Mouse (Mus musculus): ENCODE data around the gene Gm44596. TPM values are rescaled to one million over a fixed set of nuclear protein-coding genes. Genes with fewer than 3 reads are reported as not detected.

Gm44596 gene
- polyA plus RNA-seq (2015; fragmentation: Nextera tagmentation; extraction: Ambion mirVana): not detected in 2 replicates

DNA sequence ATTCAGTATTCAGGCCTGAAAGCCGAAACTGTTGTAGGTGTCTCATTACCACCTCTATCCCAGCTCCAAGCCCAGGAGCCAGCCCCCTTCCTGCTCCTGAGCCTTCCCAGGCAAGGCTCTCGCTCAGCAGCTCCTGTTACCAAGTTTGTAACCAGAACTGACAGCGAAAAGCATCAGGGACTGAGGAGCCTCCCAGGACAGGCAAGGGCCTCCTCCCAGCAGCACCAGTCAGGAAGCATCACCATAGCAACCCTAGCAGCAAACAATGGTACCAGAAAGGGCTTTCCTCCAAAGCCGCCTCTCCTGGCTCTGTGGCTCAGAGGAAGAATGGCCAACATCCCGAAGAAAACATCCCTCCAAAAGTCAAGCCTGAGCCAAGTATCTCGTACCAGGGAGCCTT, at the start of gene Gm44596, which contains the start of gene Tex52:
TSS of gene Gm44596 (plus strand) at position 312 of the 400 bp plus-strand sequence.
TSS of gene Tex52 (plus strand) at position 265 of the 400 bp plus-strand sequence.
- Histone ChIP-seq H3K4me1 (ENCODE audit: control insufficient read depth, insufficient read depth, low read length) (no peaks in the 10 kb centered on the region), H3K36me3 (ENCODE audit: control insufficient read depth, insufficient read depth, low read length) (peaks cover 11% of the 10 kb centered on the region), H3K9me3 (replicated peaks; ENCODE audit: control insufficient read depth, low read length) (no peaks in the 10 kb centered on the region), H3K27me3 (ENCODE audit: control insufficient read depth, insufficient read depth, low read length) (no peaks in the 10 kb centered on the region), H3K9ac (ENCODE audit: low read length) (no peak within 1 kb of the TSS), H3K4me2 (ENCODE audit: low read depth, low read length) (no peak within 1 kb of the TSS), H3K27ac (ENCODE audit: low read length) (peak within 1 kb of the TSS; percentile 71), H3K4me3 (replicated peaks; ENCODE audit: low read length) (no peak within 1 kb of the TSS)
- ATAC-seq (ENCODE audit: insufficient read depth, low FRiP score): peak; percentile 56
- WGBS: 58% methylated on average over 6 of the region's 6 CpGs

DNA sequence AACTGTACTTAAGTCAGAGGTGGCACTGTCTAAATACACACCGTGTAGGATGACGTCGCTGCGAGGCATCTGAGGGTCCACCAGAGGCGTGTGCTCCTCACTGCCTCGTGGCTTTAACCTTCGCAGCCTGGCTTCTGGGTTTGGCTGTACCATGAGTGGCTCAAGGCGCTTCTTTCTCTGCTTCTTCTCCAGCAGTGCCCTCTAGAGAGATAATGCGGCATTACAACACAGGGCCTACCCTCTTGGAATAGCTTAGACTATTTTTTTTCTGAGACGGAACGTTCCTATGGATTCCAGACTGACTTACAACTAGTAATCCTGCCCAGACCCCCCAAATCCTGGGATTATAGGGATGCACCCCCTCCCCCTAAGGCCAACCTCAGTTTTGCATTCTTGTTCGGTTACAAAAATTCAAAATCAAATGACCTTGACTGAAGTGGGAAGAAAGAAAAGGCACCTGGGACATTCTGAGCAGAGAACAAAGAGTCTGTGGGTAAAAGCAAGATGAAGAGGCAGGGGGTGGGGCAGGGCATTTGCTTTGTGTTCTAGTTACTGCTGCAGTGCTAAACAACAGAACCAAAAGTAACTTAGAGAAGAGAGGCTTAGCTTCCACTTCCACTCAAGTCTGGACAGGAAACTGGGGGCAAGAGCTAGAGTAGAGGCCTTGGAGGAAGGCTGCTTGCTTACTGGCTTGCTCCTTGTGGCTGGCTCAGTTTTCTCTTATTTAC, 40.7 kb upstream of the Gm44596 start:
- 15% methylated on average over 12 of the region's 12 CpGs for WGBS
- peak; percentile 77 for ATAC-seq (ENCODE audit: insufficient read depth, low FRiP score)
- Histone ChIP-seq H3K36me3 (ENCODE audit: control insufficient read depth, insufficient read depth, low read length) (peaks cover 14% of the 10 kb centered on the region), H3K9ac (ENCODE audit: low read length) (no peak overlapping the region), H3K4me3 (replicated peaks; ENCODE audit: low read length) (no peak overlapping the region), H3K27ac (ENCODE audit: low read length) (peak overlapping the region; percentile 23; the same call in 1 of the 2 replicates), H3K4me2 (ENCODE audit: low read depth, low read length) (0 out of 2 replicates have a peak overlapping the region, but pooled peaks have one; percentile 9), H3K9me3 (replicated peaks; ENCODE audit: control insufficient read depth, low read length) (0 out of 2 replicates have a peak, but pooled peaks cover 4% of the 10 kb centered on the region), H3K4me1 (ENCODE audit: control insufficient read depth, insufficient read depth, low read length) (peaks cover 14% of the 10 kb centered on the region; the same call in 1 of the 2 replicates), H3K27me3 (ENCODE audit: control insufficient read depth, insufficient read depth, low read length) (no peaks in the 10 kb centered on the region)

DNA sequence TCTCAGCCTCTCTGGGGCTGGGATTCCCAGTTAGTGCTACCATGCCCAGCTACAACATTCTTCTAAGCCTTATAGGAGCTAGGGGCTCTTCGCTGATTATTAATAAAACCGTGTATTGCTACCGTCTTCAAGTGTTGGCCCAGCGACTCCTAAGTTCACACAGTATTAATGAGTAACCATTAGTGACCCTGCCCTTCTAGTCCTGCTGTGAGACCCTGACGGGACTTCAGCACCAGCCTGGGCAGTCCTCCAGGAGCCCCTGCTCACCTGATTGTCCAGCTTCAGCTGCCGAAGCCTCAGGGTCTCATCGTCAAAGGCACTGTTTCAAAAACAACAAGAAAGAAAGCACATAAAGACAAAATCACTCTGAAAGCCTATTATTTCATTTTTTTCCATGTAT, 37.8 kb upstream of the Gm44596 start:
- no peak overlapping the region for H3K4me2 ChIP-seq (ENCODE audit: low read depth, low read length)
- no peaks in the 10 kb centered on the region for H3K9me3 ChIP-seq (replicated peaks; ENCODE audit: control insufficient read depth, low read length)
- H3K36me3 ChIP-seq (ENCODE audit: control insufficient read depth, insufficient read depth, low read length): no peaks in the 10 kb centered on the region
- H3K4me3 ChIP-seq (replicated peaks; ENCODE audit: low read length): no peak overlapping the region
- ATAC-seq (ENCODE audit: insufficient read depth, low FRiP score): no peak
- no peak overlapping the region for H3K9ac ChIP-seq (ENCODE audit: low read length)
- no peaks in the 10 kb centered on the region for H3K27me3 ChIP-seq (ENCODE audit: control insufficient read depth, insufficient read depth, low read length)
- WGBS: 60% methylated on average over 7 of the region's 7 CpGs
- no peak overlapping the region for H3K27ac ChIP-seq (ENCODE audit: low read length)
- H3K4me1 ChIP-seq (ENCODE audit: control insufficient read depth, insufficient read depth, low read length): peaks cover 14% of the 10 kb centered on the region; the same call in 1 of the 2 replicates

DNA sequence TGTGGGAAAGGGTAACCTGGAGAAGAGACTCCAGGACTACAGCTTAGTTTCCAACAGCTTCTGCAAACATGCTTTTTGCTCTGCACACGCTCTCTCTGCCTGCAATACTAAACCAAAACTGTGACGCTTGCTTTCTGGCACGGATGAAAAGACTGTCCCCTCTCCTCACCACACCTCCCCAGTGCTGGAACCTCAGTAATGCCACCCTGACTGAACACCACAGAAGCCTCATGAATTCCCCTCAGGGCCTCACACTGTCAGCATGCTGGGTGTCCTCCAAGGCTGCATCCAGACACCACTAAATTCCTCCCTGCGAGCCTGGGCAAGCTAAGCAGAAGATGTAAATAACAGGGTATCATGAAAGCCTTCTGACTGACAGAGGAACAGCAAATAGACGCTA, 36.4 kb upstream of the Gm44596 start:
- Histone ChIP-seq H3K27me3 (ENCODE audit: control insufficient read depth, insufficient read depth, low read length) (no peaks in the 10 kb centered on the region), H3K36me3 (ENCODE audit: control insufficient read depth, insufficient read depth, low read length) (no peaks in the 10 kb centered on the region), H3K9ac (ENCODE audit: low read length) (no peak overlapping the region; the same call in 1 of the 2 replicates), H3K4me3 (replicated peaks; ENCODE audit: low read length) (no peak overlapping the region), H3K4me2 (ENCODE audit: low read depth, low read length) (no peak overlapping the region), H3K27ac (ENCODE audit: low read length) (peak overlapping the region; percentile 40; the same call in 1 of the 2 replicates), H3K9me3 (replicated peaks; ENCODE audit: control insufficient read depth, low read length) (no peaks in the 10 kb centered on the region), H3K4me1 (ENCODE audit: control insufficient read depth, insufficient read depth, low read length) (peaks cover 14% of the 10 kb centered on the region; the same call in 1 of the 2 replicates)
- 33% methylated on average over 5 of the region's 5 CpGs for WGBS
- ATAC-seq (ENCODE audit: insufficient read depth, low FRiP score): no peak

DNA sequence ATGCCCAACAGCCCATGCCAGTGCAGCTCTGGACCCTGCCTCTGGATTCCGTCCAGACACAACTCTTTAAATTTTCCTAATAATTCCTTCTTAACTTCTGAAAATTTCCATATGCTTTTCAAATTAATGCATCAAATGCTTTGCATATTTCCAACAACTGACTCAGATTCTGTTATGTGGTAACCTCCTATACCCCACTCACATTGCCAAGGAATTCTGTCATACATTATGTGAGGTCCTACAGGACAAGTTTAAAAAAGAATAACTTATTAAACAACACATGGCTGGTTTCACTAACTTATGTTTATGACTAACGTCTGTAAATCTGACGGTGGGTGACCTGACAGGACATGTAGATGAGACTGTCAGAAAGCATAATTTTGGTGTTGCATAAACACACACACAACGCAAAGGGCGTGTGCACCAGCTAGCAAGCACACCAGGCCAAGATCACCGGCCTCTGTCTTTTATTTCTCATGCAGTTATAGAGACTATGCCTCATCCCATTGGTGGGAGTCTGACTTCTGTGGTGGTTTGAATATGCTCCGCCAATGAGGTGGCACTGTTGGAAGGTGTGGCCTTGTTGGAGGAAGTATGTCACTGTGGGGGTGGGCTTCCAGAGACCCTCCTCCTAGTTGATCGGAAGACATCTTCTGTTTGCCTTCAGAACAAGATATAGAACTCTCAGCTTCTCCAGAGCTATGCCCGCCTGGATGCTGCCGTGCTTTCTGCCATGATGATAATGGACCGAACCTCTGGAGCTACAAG, 33.2 kb upstream of the Gm44596 start:
- Histone ChIP-seq H3K9me3 (replicated peaks; ENCODE audit: control insufficient read depth, low read length) (no peaks in the 10 kb centered on the region), H3K4me1 (ENCODE audit: control insufficient read depth, insufficient read depth, low read length) (peaks cover 10% of the 10 kb centered on the region; the same call in 1 of the 2 replicates), H3K27me3 (ENCODE audit: control insufficient read depth, insufficient read depth, low read length) (no peaks in the 10 kb centered on the region), H3K27ac (ENCODE audit: low read length) (peak overlapping the region; percentile 7; the same call in 1 of the 2 replicates), H3K36me3 (ENCODE audit: control insufficient read depth, insufficient read depth, low read length) (no peaks in the 10 kb centered on the region), H3K4me3 (replicated peaks; ENCODE audit: low read length) (no peak overlapping the region), H3K4me2 (ENCODE audit: low read depth, low read length) (no peak overlapping the region), H3K9ac (ENCODE audit: low read length) (no peak overlapping the region)
- no peak for ATAC-seq (ENCODE audit: insufficient read depth, low FRiP score)
- WGBS: 79% methylated on average over 11 of the region's 11 CpGs

DNA sequence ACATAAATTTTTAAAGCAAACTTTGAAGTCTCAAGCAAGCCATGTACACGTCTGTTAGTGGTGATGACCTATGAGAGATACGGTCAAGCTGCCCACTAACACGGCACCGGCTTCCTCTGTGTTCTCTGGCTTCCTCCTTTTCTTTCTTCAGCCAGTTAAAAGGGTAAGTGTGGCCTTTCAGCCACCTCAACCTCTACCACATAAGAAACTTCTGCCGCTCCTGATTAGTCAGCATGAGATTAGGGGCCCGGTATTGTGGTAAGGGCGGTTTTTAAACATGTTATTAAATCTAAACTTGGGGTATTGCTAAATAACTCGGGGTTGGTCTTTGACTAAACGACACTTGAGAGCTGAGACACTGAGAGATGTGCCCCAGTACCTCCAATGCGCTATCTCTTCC, 29.7 kb upstream of the Gm44596 start:
- Histone ChIP-seq H3K27me3 (ENCODE audit: control insufficient read depth, insufficient read depth, low read length) (no peaks in the 10 kb centered on the region), H3K4me3 (replicated peaks; ENCODE audit: low read length) (no peak overlapping the region), H3K9ac (ENCODE audit: low read length) (no peak overlapping the region), H3K27ac (ENCODE audit: low read length) (no peak overlapping the region), H3K4me2 (ENCODE audit: low read depth, low read length) (no peak overlapping the region), H3K36me3 (ENCODE audit: control insufficient read depth, insufficient read depth, low read length) (no peaks in the 10 kb centered on the region), H3K9me3 (replicated peaks; ENCODE audit: control insufficient read depth, low read length) (no peaks in the 10 kb centered on the region), H3K4me1 (ENCODE audit: control insufficient read depth, insufficient read depth, low read length) (no peaks in the 10 kb centered on the region)
- ATAC-seq (ENCODE audit: insufficient read depth, low FRiP score): no peak
- WGBS: 82% methylated on average over 10 of the region's 10 CpGs

DNA sequence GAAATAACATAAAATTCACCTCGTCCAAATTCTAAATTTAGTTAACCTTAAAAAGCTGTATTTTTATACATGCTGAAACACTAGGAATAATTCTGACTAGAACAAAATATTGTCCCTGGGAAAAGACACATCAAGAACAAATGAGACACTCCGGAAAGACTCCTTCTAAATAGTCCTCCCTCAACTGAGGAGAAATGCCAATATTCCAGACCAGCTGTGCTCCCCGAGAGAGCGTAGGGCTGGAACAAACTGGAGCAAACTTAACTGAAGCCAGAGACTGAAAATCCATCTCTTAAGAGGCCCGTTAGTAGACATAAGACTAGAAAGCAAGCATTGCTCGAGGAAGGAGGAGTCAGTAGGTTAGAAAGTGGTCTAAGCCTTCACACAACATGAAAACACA, 28.5 kb upstream of the Gm44596 start:
- Histone ChIP-seq H3K9ac (ENCODE audit: low read length) (no peak overlapping the region), H3K4me3 (replicated peaks; ENCODE audit: low read length) (no peak overlapping the region), H3K4me1 (ENCODE audit: control insufficient read depth, insufficient read depth, low read length) (no peaks in the 10 kb centered on the region), H3K27me3 (ENCODE audit: control insufficient read depth, insufficient read depth, low read length) (no peaks in the 10 kb centered on the region), H3K36me3 (ENCODE audit: control insufficient read depth, insufficient read depth, low read length) (no peaks in the 10 kb centered on the region), H3K9me3 (replicated peaks; ENCODE audit: control insufficient read depth, low read length) (no peaks in the 10 kb centered on the region), H3K27ac (ENCODE audit: low read length) (no peak overlapping the region), H3K4me2 (ENCODE audit: low read depth, low read length) (no peak overlapping the region)
- WGBS: 74% methylated on average over 6 of the region's 6 CpGs
- no peak for ATAC-seq (ENCODE audit: insufficient read depth, low FRiP score)

DNA sequence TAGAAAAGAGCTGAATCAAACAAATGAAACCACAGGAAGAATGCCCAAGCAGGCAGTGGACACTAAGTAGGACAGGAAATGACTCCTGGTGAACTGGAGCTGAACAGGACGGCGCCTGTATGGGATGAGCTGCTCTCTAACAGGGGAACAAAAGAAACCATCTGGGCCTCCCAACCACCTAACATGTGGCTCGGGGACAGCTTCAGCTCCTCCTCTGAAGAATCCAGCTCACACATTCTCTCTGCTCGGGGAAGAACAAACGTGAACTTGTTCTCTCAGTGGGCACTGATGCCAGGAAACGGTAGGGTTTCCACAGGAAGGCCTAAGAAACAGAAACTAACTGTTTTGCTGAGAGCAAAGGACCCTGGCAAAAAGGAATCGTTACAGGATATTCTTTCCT, 25.6 kb upstream of the Gm44596 start:
- H3K27ac ChIP-seq (ENCODE audit: low read length): no peak overlapping the region
- no peaks in the 10 kb centered on the region for H3K36me3 ChIP-seq (ENCODE audit: control insufficient read depth, insufficient read depth, low read length)
- H3K9me3 ChIP-seq (replicated peaks; ENCODE audit: control insufficient read depth, low read length): no peaks in the 10 kb centered on the region
- ATAC-seq (ENCODE audit: insufficient read depth, low FRiP score): no peak
- 0 out of 2 replicates have a peak, but pooled peaks cover 3% of the 10 kb centered on the region for H3K4me1 ChIP-seq (ENCODE audit: control insufficient read depth, insufficient read depth, low read length)
- WGBS: 64% methylated on average over 7 of the region's 7 CpGs
- H3K27me3 ChIP-seq (ENCODE audit: control insufficient read depth, insufficient read depth, low read length): no peaks in the 10 kb centered on the region
- no peak overlapping the region for H3K9ac ChIP-seq (ENCODE audit: low read length)
- no peak overlapping the region for H3K4me3 ChIP-seq (replicated peaks; ENCODE audit: low read length)
- H3K4me2 ChIP-seq (ENCODE audit: low read depth, low read length): no peak overlapping the region

DNA sequence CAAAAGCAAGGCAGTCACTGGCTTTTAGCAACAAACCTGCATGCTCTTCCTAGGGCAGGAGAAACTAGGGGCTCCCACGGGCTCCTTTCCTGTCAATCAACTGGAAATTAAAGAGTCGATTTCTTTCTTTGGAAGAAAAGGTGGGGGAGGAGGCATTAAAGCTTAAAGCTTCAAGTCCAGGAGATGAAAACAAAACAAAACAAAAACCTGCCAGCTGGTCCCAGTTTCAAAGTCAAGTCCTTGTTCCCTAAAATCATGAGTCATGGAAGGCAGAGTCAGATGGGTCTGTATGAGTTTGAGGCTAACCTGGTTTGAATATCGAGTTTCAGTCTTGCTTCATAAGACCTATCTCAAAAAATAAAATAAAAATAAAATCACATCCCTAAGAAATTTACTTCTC, 21.2 kb upstream of the Gm44596 start:
- H3K9ac ChIP-seq (ENCODE audit: low read length): no peak overlapping the region
- no peak overlapping the region for H3K4me3 ChIP-seq (replicated peaks; ENCODE audit: low read length)
- H3K27me3 ChIP-seq (ENCODE audit: control insufficient read depth, insufficient read depth, low read length): no peaks in the 10 kb centered on the region
- WGBS: 62% methylated on average over 3 of the region's 3 CpGs
- peaks cover 6% of the 10 kb centered on the region; the same call in 1 of the 2 replicates for H3K4me1 ChIP-seq (ENCODE audit: control insufficient read depth, insufficient read depth, low read length)
- H3K4me2 ChIP-seq (ENCODE audit: low read depth, low read length): peak overlapping the region; percentile 82; the same call in 1 of the 2 replicates
- no peaks in the 10 kb centered on the region for H3K9me3 ChIP-seq (replicated peaks; ENCODE audit: control insufficient read depth, low read length)
- H3K27ac ChIP-seq (ENCODE audit: low read length): no peak overlapping the region
- no peak for ATAC-seq (ENCODE audit: insufficient read depth, low FRiP score)
- peaks cover 14% of the 10 kb centered on the region; the same call in 1 of the 2 replicates for H3K36me3 ChIP-seq (ENCODE audit: control insufficient read depth, insufficient read depth, low read length)
